Mouse (Mus musculus): Measurements from ENCODE around the gene Gm7980.
"Not testable (repeated sequence)": the region's sequence is repeated elsewhere in the genome, so short reads cannot be mapped to it uniquely, and the experiment has no call there.

Gm7980 gene

DNA sequence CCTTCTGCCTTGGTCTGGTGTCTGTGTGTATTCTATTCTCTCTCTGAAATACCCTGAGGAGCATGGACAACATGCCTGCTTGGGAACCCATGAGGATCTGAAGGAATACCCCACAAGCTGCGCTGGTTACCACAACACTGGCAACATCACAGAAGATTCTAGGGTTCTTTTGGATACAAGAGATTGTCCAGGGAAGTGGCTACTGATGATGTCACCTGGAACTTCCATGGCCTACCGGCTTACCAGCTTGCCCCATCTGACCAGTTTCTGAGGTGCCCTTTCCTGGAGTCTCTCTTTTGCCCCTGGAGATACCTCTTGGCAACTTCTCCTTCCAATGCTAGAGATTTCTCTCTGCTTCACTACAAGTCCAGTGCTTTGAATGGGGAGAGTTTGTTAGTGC is at the start of gene Gm7980:
TSS of gene Gm7980 (minus strand) at position 101 of the 400 bp plus-strand sequence.
- not testable (repeated sequence) for DNase-seq

DNA sequence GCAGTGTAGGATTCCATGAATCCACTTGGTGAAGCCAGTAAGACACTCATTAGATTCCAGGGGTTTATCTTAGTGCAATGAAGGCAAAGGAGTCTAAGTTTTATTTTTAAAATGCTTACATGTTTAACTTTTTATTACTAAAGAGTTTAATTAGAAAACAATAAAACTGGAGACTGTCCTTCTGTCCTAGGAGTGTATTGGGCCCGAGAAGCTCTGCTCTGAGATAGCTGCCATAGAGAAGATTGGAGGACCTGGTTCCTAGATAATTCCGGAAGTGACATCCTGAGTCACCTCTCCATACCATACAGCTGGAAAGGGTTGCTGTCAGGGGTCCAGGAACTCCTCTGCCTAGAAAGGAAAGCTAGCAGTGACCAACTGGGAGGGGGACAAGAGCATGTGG is 36.6 kb upstream of the Gm7980 start, which contains the start of gene 1700024B05Rik:
TSS of gene 1700024B05Rik (plus strand) at position 301 of the 400 bp plus-strand sequence.
- not testable (repeated sequence) for DNase-seq

DNA sequence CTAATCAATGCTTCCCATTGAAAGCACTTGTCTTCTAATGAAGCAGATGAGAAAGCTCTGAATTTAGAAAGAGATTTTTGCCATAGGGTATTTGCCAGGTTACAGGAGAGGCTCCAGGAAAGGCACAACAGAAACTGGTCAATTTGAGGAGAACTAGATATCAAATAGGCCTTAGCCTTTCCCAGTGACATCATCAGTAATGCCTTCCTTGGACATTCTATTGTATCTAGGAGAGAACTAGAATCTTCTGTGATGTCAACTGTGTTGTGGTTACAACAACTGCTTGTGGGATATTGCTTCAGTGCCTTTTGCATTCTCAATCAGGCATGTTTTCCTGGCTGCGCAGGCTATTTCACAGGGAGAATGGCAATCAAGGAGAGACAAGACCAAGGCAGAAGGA is 17.6 kb upstream of the Gm7980 start, which contains the start of gene 1700049E17Rik1:
TSS of gene 1700049E17Rik1 (plus strand) at position 301 of the 400 bp plus-strand sequence.
- DNase-seq: not testable (repeated sequence)

Measured in cerebellum, adult 9-11 months (tissue).